Mouse (Mus musculus): Measurements from ENCODE around the gene Gm4969. TPM values are rescaled to one million over a fixed set of nuclear protein-coding genes. Genes with fewer than 3 reads are reported as not detected.
"Not testable (repeated sequence)": the region's sequence is repeated elsewhere in the genome, so short reads cannot be mapped to it uniquely, and the experiment has no call there.

Gm4969 gene
- polyA plus RNA-seq, 1 experiment from 2014 or later, result not detected

DNA sequence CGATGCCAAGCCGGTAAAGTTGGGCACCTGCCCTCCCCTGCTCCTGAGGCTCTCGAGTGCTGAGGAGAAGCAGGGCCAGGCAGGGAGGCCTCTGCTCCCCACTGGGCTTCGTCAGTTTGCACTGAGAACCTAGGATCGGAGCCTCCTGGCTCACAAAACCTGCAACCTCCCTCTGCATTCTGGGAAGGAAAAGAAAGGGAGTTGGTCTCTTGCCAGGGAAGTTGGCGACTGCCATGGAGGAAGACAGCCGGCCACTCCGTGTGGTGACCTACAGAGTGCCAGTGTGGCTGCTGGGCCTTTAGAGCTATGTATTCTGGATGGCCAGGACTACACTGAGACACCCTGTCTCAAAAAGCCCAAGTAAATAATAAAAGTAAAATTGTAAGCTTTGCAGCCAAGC, 36.6 kb upstream of the Gm4969 start:
- Histone ChIP-seq H3K4me3 (ENCODE audit: low read depth, low read length) (no peak overlapping the region), H3K9me3 (ENCODE audit: low read length) (no peaks in the 10 kb centered on the region), H3K27me3 (ENCODE audit: insufficient read depth, low read length) (peaks cover 5% of the 10 kb centered on the region), H3K36me3 (replicated peaks; ENCODE audit: insufficient read depth, low read length) (peaks cover 15% of the 10 kb centered on the region), H3K4me2 (ENCODE audit: low read depth, low read length) (no peak overlapping the region), H3K27ac (ENCODE audit: low read depth) (no peak overlapping the region), H3K9ac (replicated peaks) (no peak overlapping the region), H3K4me1 (ENCODE audit: insufficient read depth) (peaks cover 12% of the 10 kb centered on the region)
- no peak for ATAC-seq
- no peak for TF ChIP-seq CTCF (IDR thresholded peaks at IDR 0.05; ENCODE audit: low read depth)
- no peak for TF ChIP-seq EP300 (IDR thresholded peaks at IDR 0.05; ENCODE audit: low read depth)
- no peak for DNase-seq
- WGBS (ENCODE audit: insufficient replicate concordance), result 76% methylated on average over 8 of the region's 8 CpGs

DNA sequence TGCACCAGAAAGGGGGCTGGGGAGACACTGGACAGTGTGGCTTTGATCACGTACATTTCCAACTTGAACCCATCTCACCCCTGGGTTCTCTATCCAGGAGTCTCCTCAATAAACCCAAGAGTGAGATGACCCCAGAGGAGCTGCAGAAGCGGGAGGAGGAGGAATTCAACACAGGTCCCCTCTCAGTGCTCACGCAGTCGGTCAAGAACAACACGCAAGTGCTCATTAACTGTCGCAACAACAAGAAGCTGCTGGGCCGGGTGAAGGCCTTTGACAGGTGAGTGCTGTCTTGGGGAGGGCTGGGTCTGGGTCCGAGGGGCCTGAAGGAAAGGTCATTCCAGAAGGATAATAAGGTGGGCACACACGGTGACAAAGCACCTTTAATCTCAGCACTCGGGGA, 33.0 kb upstream of the Gm4969 start:
- not testable (repeated sequence) for ATAC-seq; DNase-seq; H3K9me3 ChIP-seq (ENCODE audit: low read length); H3K9ac ChIP-seq (replicated peaks); H3K27me3 ChIP-seq (ENCODE audit: insufficient read depth, low read length); H3K4me3 ChIP-seq (ENCODE audit: low read depth, low read length); H3K27ac ChIP-seq (ENCODE audit: low read depth)
- WGBS (ENCODE audit: insufficient replicate concordance), result 88% methylated on average over 10 of the region's 10 CpGs
- Histone ChIP-seq H3K4me1 (ENCODE audit: insufficient read depth) (peaks cover 19% of the 10 kb centered on the region), H3K4me2 (ENCODE audit: low read depth, low read length) (peak overlapping the region; percentile 96; the same call in 1 of the 2 replicates), H3K36me3 (replicated peaks; ENCODE audit: insufficient read depth, low read length) (peaks cover 18% of the 10 kb centered on the region)

GRCm38 (mm10) chr7:19149626-19150025, 31.5 kb upstream of the Gm4969 start, which contains the start of gene Snrpd2:
Snrpd2 (plus strand) TSS chr7:19149722.
- peak; percentile 88 for ATAC-seq
- TF ChIP-seq EP300 (IDR thresholded peaks at IDR 0.05; ENCODE audit: low read depth) (no peak), CTCF (IDR thresholded peaks at IDR 0.05; ENCODE audit: low read depth) (no peak)
- Histone ChIP-seq H3K36me3 (replicated peaks; ENCODE audit: insufficient read depth, low read length) (peaks cover 18% of the 10 kb centered on the region), H3K27me3 (ENCODE audit: insufficient read depth, low read length) (no peaks in the 10 kb centered on the region), H3K27ac (ENCODE audit: low read depth) (peak within 1 kb of the TSS; percentile 78), H3K4me3 (ENCODE audit: low read depth, low read length) (peak within 1 kb of the TSS; percentile 64), H3K9me3 (ENCODE audit: low read length) (no peaks in the 10 kb centered on the region), H3K4me2 (ENCODE audit: low read depth, low read length) (peak within 1 kb of the TSS; percentile 96), H3K9ac (replicated peaks) (peak within 1 kb of the TSS; percentile 74), H3K4me1 (ENCODE audit: insufficient read depth) (peaks cover 19% of the 10 kb centered on the region)
- peak; percentile 99 for DNase-seq
- WGBS (ENCODE audit: insufficient replicate concordance), result under 1% methylated on average over 24 of the region's 24 CpGs

GRCm38 (mm10) chr7:19148875-19149541, 30.8 kb upstream of the Gm4969 start, which contains the start of gene Qpctl:
Qpctl (minus strand) TSS chr7:19149291.
- no peaks in the 10 kb centered on the region for H3K27me3 ChIP-seq (ENCODE audit: insufficient read depth, low read length)
- peak; percentile 97 for ATAC-seq
- peaks cover 19% of the 10 kb centered on the region for H3K4me1 ChIP-seq (ENCODE audit: insufficient read depth)
- WGBS (ENCODE audit: insufficient replicate concordance), result under 1% methylated on average over 43 of the region's 43 CpGs
- H3K36me3 ChIP-seq (replicated peaks; ENCODE audit: insufficient read depth, low read length), result peaks cover 18% of the 10 kb centered on the region
- H3K4me3 ChIP-seq (ENCODE audit: low read depth, low read length), result peak within 1 kb of the TSS; percentile 64
- peak; percentile 97 for DNase-seq
- H3K27ac ChIP-seq (ENCODE audit: low read depth), result peak within 1 kb of the TSS; percentile 78
- H3K9me3 ChIP-seq (ENCODE audit: low read length), result no peaks in the 10 kb centered on the region
- H3K4me2 ChIP-seq (ENCODE audit: low read depth, low read length), result peak within 1 kb of the TSS; percentile 96
- H3K9ac ChIP-seq (replicated peaks), result peak within 1 kb of the TSS; percentile 74
- TF ChIP-seq CTCF (IDR thresholded peaks at IDR 0.05; ENCODE audit: low read depth) (no peak), EP300 (IDR thresholded peaks at IDR 0.05; ENCODE audit: low read depth) (peak; percentile 35; the same call in 1 of the 2 replicates)

DNA sequence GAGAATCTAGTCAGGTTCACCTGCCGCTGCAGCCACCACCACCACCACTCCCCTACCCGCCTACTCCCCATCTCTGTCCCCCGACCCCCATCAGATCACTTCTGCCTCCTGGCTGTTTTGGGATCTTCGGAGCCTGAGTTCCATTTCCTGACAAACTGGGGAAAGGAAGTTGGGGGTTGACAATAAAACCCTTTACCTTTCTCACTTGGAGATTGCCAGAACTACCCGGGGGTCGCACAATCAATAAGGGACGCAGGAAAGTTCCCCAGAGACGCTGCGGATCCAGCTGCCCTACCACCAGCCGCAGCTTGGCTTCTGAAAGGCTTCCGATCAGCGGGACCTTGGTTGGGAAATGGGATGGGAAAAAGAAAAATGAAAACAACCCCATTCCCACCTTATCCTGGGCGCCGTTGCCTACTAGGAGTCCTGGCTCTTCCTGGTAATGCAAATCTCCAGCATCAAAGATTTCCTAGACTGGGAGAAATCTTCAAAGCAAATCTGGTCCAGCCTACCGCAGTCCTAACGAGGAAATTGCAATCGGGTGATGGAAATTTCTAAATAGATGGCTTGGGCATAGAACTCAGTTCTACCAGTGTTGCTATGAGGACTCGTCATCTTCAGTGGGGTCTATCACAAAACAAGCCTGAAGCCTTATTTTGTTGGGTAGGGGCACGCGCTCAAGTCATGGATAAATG, 30.2 kb upstream of the Gm4969 start:
- no peaks in the 10 kb centered on the region for H3K9me3 ChIP-seq (ENCODE audit: low read length)
- TF ChIP-seq EP300 (IDR thresholded peaks at IDR 0.05; ENCODE audit: low read depth) (no peak), CTCF (IDR thresholded peaks at IDR 0.05; ENCODE audit: low read depth) (no peak)
- H3K9ac ChIP-seq (replicated peaks), result peak overlapping the region; percentile 61
- H3K27me3 ChIP-seq (ENCODE audit: insufficient read depth, low read length), result no peaks in the 10 kb centered on the region
- H3K4me2 ChIP-seq (ENCODE audit: low read depth, low read length), result peak overlapping the region; percentile 96
- H3K27ac ChIP-seq (ENCODE audit: low read depth), result peak overlapping the region; percentile 78
- H3K4me1 ChIP-seq (ENCODE audit: insufficient read depth), result peaks cover 19% of the 10 kb centered on the region
- 8% methylated on average over 20 of the region's 20 CpGs for WGBS (ENCODE audit: insufficient replicate concordance)
- H3K4me3 ChIP-seq (ENCODE audit: low read depth, low read length), result peak overlapping the region; percentile 64
- DNase-seq, result no peak
- no peak for ATAC-seq
- H3K36me3 ChIP-seq (replicated peaks; ENCODE audit: insufficient read depth, low read length), result peaks cover 15% of the 10 kb centered on the region

DNA sequence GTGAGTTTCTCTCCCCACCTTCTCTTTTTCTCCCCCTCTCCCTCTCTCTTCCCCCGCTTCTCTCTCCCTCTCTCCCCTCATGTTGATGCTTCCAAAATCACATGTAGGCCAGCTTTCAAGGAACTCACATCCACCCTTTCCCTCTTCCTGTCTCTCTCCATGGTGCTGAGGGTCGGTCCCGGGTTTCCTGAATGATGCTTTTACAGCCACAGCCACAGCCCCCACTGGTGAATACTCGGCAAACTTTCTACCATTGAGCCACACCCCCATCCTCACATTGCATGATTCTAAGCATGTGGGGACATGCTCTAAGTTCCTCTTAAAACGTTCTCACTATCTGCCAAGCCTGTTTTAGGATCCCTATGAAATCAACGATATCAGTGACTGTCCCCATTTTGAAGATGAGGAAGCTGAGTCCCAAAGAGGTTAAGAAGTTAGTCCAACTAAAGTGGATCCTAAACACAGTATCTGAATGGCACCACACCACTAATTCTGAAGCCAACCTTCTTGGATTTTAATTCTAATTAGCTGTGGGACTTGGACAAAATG, 29.4 kb upstream of the Gm4969 start:
- DNase-seq (no peak), ATAC-seq (no peak)
- Histone ChIP-seq H3K4me2 (ENCODE audit: low read depth, low read length) (no peak overlapping the region), H3K4me1 (ENCODE audit: insufficient read depth) (peaks cover 19% of the 10 kb centered on the region), H3K9ac (replicated peaks) (no peak overlapping the region), H3K36me3 (replicated peaks; ENCODE audit: insufficient read depth, low read length) (peaks cover 11% of the 10 kb centered on the region), H3K27me3 (ENCODE audit: insufficient read depth, low read length) (no peaks in the 10 kb centered on the region), H3K27ac (ENCODE audit: low read depth) (no peak overlapping the region), H3K4me3 (ENCODE audit: low read depth, low read length) (no peak overlapping the region), H3K9me3 (ENCODE audit: low read length) (no peaks in the 10 kb centered on the region)
- 40% methylated on average over 6 of the region's 6 CpGs for WGBS (ENCODE audit: insufficient replicate concordance)
- no peak for TF ChIP-seq CTCF (IDR thresholded peaks at IDR 0.05; ENCODE audit: low read depth)
- TF ChIP-seq EP300 (IDR thresholded peaks at IDR 0.05; ENCODE audit: low read depth), result no peak
